Mouse (Mus musculus) E14TG2a.4 (cell line): Measurements from ENCODE around the gene Zfp354b.

ENCODE experiments used
- H3K27me3 ChIP-seq: 2 replicates; pipeline ENCODE4 v1.6.1; 2014; ENCODE audit warnings: low read length, control low read depth; ENCODE audit not compliant: insufficient read depth
- H3K36me3 ChIP-seq: 2 replicates; pipeline ENCODE4 v1.6.1; 2014; ENCODE audit warnings: low read length, control low read depth; ENCODE audit not compliant: insufficient read depth
- H3K4me1 ChIP-seq: replicated peaks from 2 replicates; pipeline ENCODE4 v1.6.1; 2014; ENCODE audit warnings: low read depth, low read length, control low read depth
- H3K4me3 ChIP-seq: replicated peaks from 2 replicates; pipeline ENCODE4 v1.5.1; 2014; ENCODE audit warnings: mild to moderate bottlenecking, low read length
- H3K9me3 ChIP-seq: 2 replicates; pipeline ENCODE4 v1.6.1; 2014; ENCODE audit warnings: low read length, control low read depth
- CTCF ChIP-seq: conservative IDR thresholded peaks from 2 replicates; pipeline ENCODE4 v1.5.1; 2014; ENCODE audit warnings: low read length
- NANOG ChIP-seq: IDR thresholded peaks from 2 replicates; pipeline ENCODE4 v1.6.1; 2014; ENCODE audit warnings: borderline replicate concordance, low read length, mixed read lengths
- POU5F1 ChIP-seq: IDR thresholded peaks from 2 replicates; pipeline ENCODE4 v1.6.1; 2014; ENCODE audit warnings: low read length, borderline replicate concordance

Gene Zfp354b

GRCm38 (mm10) chr11:50892441-50892840 lies 39.0 kb downstream of the Zfp354b start:
- peaks cover 15% of the 10 kb centered on the region for H3K9me3 ChIP-seq
- H3K27me3 ChIP-seq: no peaks in the 10 kb centered on the region
- no peak overlapping the region for H3K4me3 ChIP-seq
- no peaks in the 10 kb centered on the region for H3K36me3 ChIP-seq
- peaks cover 5% of the 10 kb centered on the region for H3K4me1 ChIP-seq
- TF ChIP-seq CTCF: no peak
- TF ChIP-seq POU5F1: no peak

GRCm38 (mm10) chr11:50887390-50888128 lies 43.9 kb downstream of the Zfp354b start, which contains the start of gene Zfp454:
Zfp454 (minus strand) TSS chr11:50887651.
- H3K36me3 ChIP-seq: peaks cover 21% of the 10 kb centered on the region; the same call in 1 of the 2 replicates
- peaks cover 4% of the 10 kb centered on the region; the same call in 1 of the 2 replicates for H3K27me3 ChIP-seq
- TF ChIP-seq CTCF: no peak
- TF ChIP-seq NANOG: no peak
- TF ChIP-seq POU5F1: no peak
- peaks cover 19% of the 10 kb centered on the region for H3K4me1 ChIP-seq
- peak within 1 kb of the TSS; percentile 74 for H3K4me3 ChIP-seq
- no peaks in the 10 kb centered on the region for H3K9me3 ChIP-seq

GRCm38 (mm10) chr11:50886933-50887293 lies 44.5 kb downstream of the Zfp354b start:
- Histone ChIP-seq H3K4me3 (peak overlapping the region; percentile 74), H3K4me1 (peaks cover 19% of the 10 kb centered on the region), H3K9me3 (no peaks in the 10 kb centered on the region), H3K36me3 (peaks cover 21% of the 10 kb centered on the region; the same call in 1 of the 2 replicates), H3K27me3 (peaks cover 4% of the 10 kb centered on the region; the same call in 1 of the 2 replicates)
- no peak for TF ChIP-seq NANOG
- no peak for TF ChIP-seq CTCF

GRCm38 (mm10) chr11:50886231-50886932 lies 45.1 kb downstream of the Zfp354b start:
- TF ChIP-seq CTCF (no peak), POU5F1 (no peak), NANOG (no peak)
- Histone ChIP-seq H3K4me1 (peaks cover 19% of the 10 kb centered on the region), H3K9me3 (no peaks in the 10 kb centered on the region), H3K4me3 (peak overlapping the region; percentile 74), H3K27me3 (peaks cover 4% of the 10 kb centered on the region; the same call in 1 of the 2 replicates), H3K36me3 (peaks cover 21% of the 10 kb centered on the region; the same call in 1 of the 2 replicates)

- H3K27me3 ChIP-seq: peaks cover 4% of the 10 kb centered on the region; the same call in 1 of the 2 replicates
- peaks cover 22% of the 10 kb centered on the region for H3K4me1 ChIP-seq
- TF ChIP-seq CTCF (no peak), POU5F1 (no peak), NANOG (no peak)
- no peak overlapping the region for H3K4me3 ChIP-seq
- peaks cover 21% of the 10 kb centered on the region; the same call in 1 of the 2 replicates for H3K36me3 ChIP-seq
- no peaks in the 10 kb centered on the region for H3K9me3 ChIP-seq
These were observed 47.7 kb downstream of the Zfp354b start for GRCm38 (mm10) chr11:50883756-50884155.

GRCm38 (mm10) chr11:50878641-50879040 lies 52.8 kb downstream of the Zfp354b start:
- Histone ChIP-seq H3K4me1 (0 out of 2 replicates have a peak, but pooled peaks cover 7% of the 10 kb centered on the region), H3K9me3 (no peaks in the 10 kb centered on the region), H3K36me3 (peaks cover 13% of the 10 kb centered on the region), H3K27me3 (no peaks in the 10 kb centered on the region), H3K4me3 (no peak overlapping the region)
- TF ChIP-seq NANOG (no peak), CTCF (no peak), POU5F1 (no peak)
